Mouse (Mus musculus) testis, adult 2 months (tissue): ENCODE measurements around the gene Fam213b.

Experiments used
- CTCF ChIP-seq: fragments of 200-500 bp; IDR thresholded peaks from 2 replicates; pipeline ENCODE4 v1.5.1; 2012; ENCODE audit warnings: low read depth, mild to moderate bottlenecking, inconsistent platforms, low read length, moderate library complexity; ENCODE audit not compliant: control insufficient read depth, insufficient read depth, insufficient replicate concordance
- POLR2A ChIP-seq: fragments of 200-500 bp; IDR thresholded peaks from 2 replicates; pipeline ENCODE4 v1.6.1; 2012; ENCODE audit warnings: low read depth, mild to moderate bottlenecking, inconsistent platforms, low read length, moderate library complexity; ENCODE audit not compliant: control insufficient read depth

- TF ChIP-seq CTCF (no peak), POLR2A (no peak)
Observed at GRCm38 (mm10) chr4:154873186-154873585, 25.7 kb downstream of the Fam213b start.
